Mouse (Mus musculus): ENCODE data around the gene Alg14. TPM values are rescaled to one million over a fixed set of nuclear protein-coding genes. Genes with fewer than 3 reads are reported as not detected.
A peak's percentile ranks its signal among the peaks of the same experiment; 100 is the strongest.

The Alg14 gene
- polyA plus RNA-seq, 1 experiment from 2014 or later: 28.9 TPM

- Histone ChIP-seq H3K27ac (replicated peaks) (no peak overlapping the region), H3K9me3 (no peaks in the 10 kb centered on the region), H3K36me3 (no peaks in the 10 kb centered on the region), H3K4me2 (replicated peaks) (no peak overlapping the region), H3K9ac (replicated peaks) (no peak overlapping the region), H3K4me1 (no peaks in the 10 kb centered on the region), H3K4me3 (no peak overlapping the region), H3K27me3 (no peaks in the 10 kb centered on the region)
- 62% methylated on average over 3 of the region's 3 CpGs for WGBS
- ATAC-seq (replicated peaks): no peak
Observed at GRCm38 (mm10) chr3:121357030-121357429, 65.5 kb downstream of the Alg14 start.

- no peaks in the 10 kb centered on the region for H3K36me3 ChIP-seq
- H3K4me2 ChIP-seq (replicated peaks): no peak overlapping the region
- no peak overlapping the region for H3K27ac ChIP-seq (replicated peaks)
- no peaks in the 10 kb centered on the region for H3K4me1 ChIP-seq
- no peak for ATAC-seq (replicated peaks)
- no peak overlapping the region for H3K9ac ChIP-seq (replicated peaks)
- 64% methylated on average over 2 of the region's 2 CpGs for WGBS
- H3K27me3 ChIP-seq: no peaks in the 10 kb centered on the region
- no peak overlapping the region for H3K4me3 ChIP-seq
- H3K9me3 ChIP-seq: no peaks in the 10 kb centered on the region
Observed at GRCm38 (mm10) chr3:121358285-121358684, 66.7 kb downstream of the Alg14 start.

- no peaks in the 10 kb centered on the region for H3K4me1 ChIP-seq
- no peak overlapping the region for H3K9ac ChIP-seq (replicated peaks)
- no peaks in the 10 kb centered on the region for H3K36me3 ChIP-seq
- no peaks in the 10 kb centered on the region for H3K9me3 ChIP-seq
- no peak overlapping the region for H3K4me2 ChIP-seq (replicated peaks)
- no peak overlapping the region for H3K27ac ChIP-seq (replicated peaks)
- no peak overlapping the region for H3K4me3 ChIP-seq
- WGBS: 86% methylated on average over 6 of the region's 6 CpGs
- no peak for ATAC-seq (replicated peaks)
- H3K27me3 ChIP-seq: no peaks in the 10 kb centered on the region
Observed at GRCm38 (mm10) chr3:121358850-121359249, 67.3 kb downstream of the Alg14 start.

- 76% methylated on average over 7 of the region's 7 CpGs for WGBS
- no peak overlapping the region for H3K9ac ChIP-seq (replicated peaks)
- no peak overlapping the region for H3K4me2 ChIP-seq (replicated peaks)
- no peak overlapping the region for H3K27ac ChIP-seq (replicated peaks)
- ATAC-seq (replicated peaks): no peak
- no peaks in the 10 kb centered on the region for H3K9me3 ChIP-seq
- H3K36me3 ChIP-seq: no peaks in the 10 kb centered on the region
- no peaks in the 10 kb centered on the region for H3K4me1 ChIP-seq
- H3K4me3 ChIP-seq: no peak overlapping the region
- no peaks in the 10 kb centered on the region for H3K27me3 ChIP-seq
Observed at GRCm38 (mm10) chr3:121359272-121359671, 67.7 kb downstream of the Alg14 start.

GRCm38 (mm10) chr3:121362002-121362401 lies 70.4 kb downstream of the Alg14 start:
- Histone ChIP-seq H3K36me3 (no peaks in the 10 kb centered on the region), H3K9me3 (no peaks in the 10 kb centered on the region), H3K27me3 (no peaks in the 10 kb centered on the region), H3K4me1 (no peaks in the 10 kb centered on the region), H3K9ac (replicated peaks) (no peak overlapping the region), H3K4me2 (replicated peaks) (no peak overlapping the region), H3K4me3 (no peak overlapping the region), H3K27ac (replicated peaks) (no peak overlapping the region)
- WGBS: 59% methylated on average over 1 of the region's 1 CpGs
- no peak for ATAC-seq (replicated peaks)

GRCm38 (mm10) chr3:121364388-121364787 lies 72.8 kb downstream of the Alg14 start:
- Histone ChIP-seq H3K9me3 (no peaks in the 10 kb centered on the region), H3K4me3 (no peak overlapping the region), H3K4me2 (replicated peaks) (no peak overlapping the region), H3K27ac (replicated peaks) (no peak overlapping the region), H3K9ac (replicated peaks) (no peak overlapping the region), H3K4me1 (no peaks in the 10 kb centered on the region), H3K27me3 (no peaks in the 10 kb centered on the region), H3K36me3 (no peaks in the 10 kb centered on the region)
- ATAC-seq (replicated peaks): no peak
- 86% methylated on average over 4 of the region's 4 CpGs for WGBS

GRCm38 (mm10) chr3:121365131-121365530 lies 73.6 kb downstream of the Alg14 start:
- Histone ChIP-seq H3K9me3 (no peaks in the 10 kb centered on the region), H3K27ac (replicated peaks) (no peak overlapping the region), H3K9ac (replicated peaks) (no peak overlapping the region), H3K36me3 (no peaks in the 10 kb centered on the region), H3K4me1 (no peaks in the 10 kb centered on the region), H3K27me3 (no peaks in the 10 kb centered on the region), H3K4me2 (replicated peaks) (no peak overlapping the region), H3K4me3 (no peak overlapping the region)
- 74% methylated on average over 8 of the region's 8 CpGs for WGBS
- no peak for ATAC-seq (replicated peaks)

GRCm38 (mm10) chr3:121368616-121369015 lies 77.0 kb downstream of the Alg14 start:
- Histone ChIP-seq H3K36me3 (no peaks in the 10 kb centered on the region), H3K4me2 (replicated peaks) (no peak overlapping the region), H3K27ac (replicated peaks) (no peak overlapping the region), H3K9me3 (no peaks in the 10 kb centered on the region), H3K4me1 (peaks cover 9% of the 10 kb centered on the region; the same call in 1 of the 2 replicates), H3K27me3 (no peaks in the 10 kb centered on the region), H3K9ac (replicated peaks) (no peak overlapping the region), H3K4me3 (no peak overlapping the region)
- 97% methylated on average over 3 of the region's 4 CpGs for WGBS
- no peak for ATAC-seq (replicated peaks)

GRCm38 (mm10) chr3:121369517-121369916 lies 77.9 kb downstream of the Alg14 start:
- WGBS: 90% methylated on average over 6 of the region's 6 CpGs
- no peaks in the 10 kb centered on the region for H3K27me3 ChIP-seq
- no peak overlapping the region for H3K4me3 ChIP-seq
- no peak for ATAC-seq (replicated peaks)
- no peaks in the 10 kb centered on the region for H3K9me3 ChIP-seq
- no peak overlapping the region for H3K9ac ChIP-seq (replicated peaks)
- peaks cover 9% of the 10 kb centered on the region; the same call in 1 of the 2 replicates for H3K4me1 ChIP-seq
- no peak overlapping the region for H3K27ac ChIP-seq (replicated peaks)
- H3K36me3 ChIP-seq: no peaks in the 10 kb centered on the region
- H3K4me2 ChIP-seq (replicated peaks): no peak overlapping the region

- H3K36me3 ChIP-seq: no peaks in the 10 kb centered on the region
- H3K9me3 ChIP-seq: no peaks in the 10 kb centered on the region
- H3K4me2 ChIP-seq (replicated peaks): no peak overlapping the region
- H3K4me1 ChIP-seq: peaks cover 9% of the 10 kb centered on the region; the same call in 1 of the 2 replicates
- H3K27me3 ChIP-seq: no peaks in the 10 kb centered on the region
- WGBS: 91% methylated on average over 13 of the region's 13 CpGs
- H3K27ac ChIP-seq (replicated peaks): 0 out of 2 replicates have a peak overlapping the region, but pooled peaks have one; percentile 7
- ATAC-seq (replicated peaks): no peak
- H3K4me3 ChIP-seq: no peak overlapping the region
- no peak overlapping the region for H3K9ac ChIP-seq (replicated peaks)
Observed at GRCm38 (mm10) chr3:121370301-121370700, 78.7 kb downstream of the Alg14 start.

GRCm38 (mm10) chr3:121370830-121371526 lies 79.4 kb downstream of the Alg14 start:
- H3K27me3 ChIP-seq: no peaks in the 10 kb centered on the region
- H3K4me1 ChIP-seq: peaks cover 9% of the 10 kb centered on the region; the same call in 1 of the 2 replicates
- ATAC-seq (replicated peaks): no peak
- 0 out of 2 replicates have a peak overlapping the region, but pooled peaks have one; percentile 16 for H3K27ac ChIP-seq (replicated peaks)
- WGBS: 54% methylated on average over 12 of the region's 12 CpGs
- H3K36me3 ChIP-seq: no peaks in the 10 kb centered on the region
- no peak overlapping the region for H3K9ac ChIP-seq (replicated peaks)
- H3K4me3 ChIP-seq: no peak overlapping the region
- no peaks in the 10 kb centered on the region for H3K9me3 ChIP-seq
- H3K4me2 ChIP-seq (replicated peaks): no peak overlapping the region

- WGBS: 79% methylated on average over 8 of the region's 8 CpGs
- ATAC-seq (replicated peaks): no peak
Observed at GRCm38 (mm10) chr3:121371527-121372220, 80.1 kb downstream of the Alg14 start.

More at GRCm38 (mm10) chr3:121371527-121372220, 80.1 kb downstream of the Alg14 start:
- Histone ChIP-seq H3K4me2 (replicated peaks) (no peak overlapping the region), H3K27me3 (no peaks in the 10 kb centered on the region), H3K4me3 (no peak overlapping the region), H3K36me3 (no peaks in the 10 kb centered on the region), H3K4me1 (peaks cover 9% of the 10 kb centered on the region; the same call in 1 of the 2 replicates), H3K9ac (replicated peaks) (no peak overlapping the region), H3K9me3 (no peaks in the 10 kb centered on the region), H3K27ac (replicated peaks) (0 out of 2 replicates have a peak overlapping the region, but pooled peaks have one; percentile 16)

Data from forebrain, embryonic 15.5 days (tissue).